Mouse (Mus musculus) ES-E14 (cell line): ENCODE data around the gene Mgat4a.

Experiments
- CHD2 ChIP-seq: IDR thresholded peaks from 2 replicates; pipeline ENCODE4 v1.6.1; 2014; ENCODE audit warnings: mild to moderate bottlenecking, low read depth, low read length, inconsistent platforms
- HCFC1 ChIP-seq: IDR thresholded peaks from 2 replicates; pipeline ENCODE4 v1.6.1; 2012; ENCODE audit warnings: low read length, inconsistent platforms, borderline replicate concordance; ENCODE audit not compliant: insufficient read depth
- MAFK ChIP-seq: IDR thresholded peaks from 2 replicates; pipeline ENCODE4 v1.6.1; 2014; ENCODE audit warnings: mild to moderate bottlenecking, low read depth, low read length, inconsistent platforms; ENCODE audit not compliant: insufficient read depth
- ZC3H11A ChIP-seq: IDR thresholded peaks from 2 replicates; pipeline ENCODE4 v1.6.1; 2012; ENCODE audit warnings: low read depth, mild to moderate bottlenecking, inconsistent platforms, low read length, borderline replicate concordance
- ZNF384 ChIP-seq: IDR thresholded peaks from 2 replicates; pipeline ENCODE4 v1.6.1; 2012; ENCODE audit warnings: low read depth, low read length, inconsistent platforms

DNA sequence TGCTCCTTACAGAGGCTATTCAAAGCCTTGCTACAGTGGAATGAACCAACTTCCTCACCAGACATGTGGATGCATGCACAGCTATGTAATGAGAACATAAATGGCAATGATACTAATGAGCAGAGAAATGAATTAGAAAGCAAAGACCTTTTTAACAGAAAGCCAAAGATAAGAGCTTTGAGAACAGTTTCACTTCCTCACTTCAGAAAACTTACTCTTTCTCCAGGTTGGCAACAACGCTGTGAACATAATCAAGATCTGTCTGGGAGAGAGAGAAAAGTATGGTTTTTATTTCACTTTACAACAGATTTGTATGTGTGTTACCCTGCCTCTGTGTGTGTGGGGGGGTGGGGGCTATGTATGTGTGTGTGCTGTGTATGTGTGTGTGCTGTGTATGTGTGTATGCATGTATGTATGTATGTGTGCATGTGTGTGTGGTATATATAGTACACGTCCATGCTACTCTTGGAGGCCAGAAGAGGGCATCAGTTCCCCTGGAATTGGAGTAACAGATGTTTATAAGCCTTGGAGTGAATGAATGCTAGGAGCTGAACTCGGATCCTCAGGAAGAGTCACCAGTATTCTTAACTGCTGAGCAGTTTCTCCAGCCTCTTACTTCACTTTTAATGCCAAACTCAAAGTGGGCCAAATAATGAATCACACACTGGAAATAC, 74.4 kb downstream of the Mgat4a start:
- TF ChIP-seq ZC3H11A = no peak
- no peak for TF ChIP-seq CHD2
- TF ChIP-seq MAFK = no peak
- TF ChIP-seq ZNF384 = no peak
- no peak for TF ChIP-seq HCFC1
